Mouse (Mus musculus) heart, embryonic 15.5 days (tissue): ENCODE data around the gene Tex261. TPM values are rescaled to one million over a fixed set of nuclear protein-coding genes. Genes with fewer than 3 reads are reported as not detected.
A peak's percentile ranks its signal among the peaks of the same experiment; 100 is the strongest.

Experiments used
- ATAC-seq: fragments of 200-750 bp; cut with Nextera tagmentation; replicated peaks from 2 replicates; pipeline ENCODE4 v1.8.0; 2017; ENCODE audit warnings: low read depth, moderate TSS enrichment; ENCODE audit not compliant: insufficient number of reproducible peaks, insufficient read depth, low FRiP score
- H3K27ac ChIP-seq: fragments of 300-500 bp; sonication (generic); 2 replicates; pipeline ENCODE4 v1.5.1; 2015; ENCODE audit warnings: mild to moderate bottlenecking, inconsistent platforms
- H3K27me3 ChIP-seq: fragments of 300-500 bp; sonication (generic); 2 replicates; pipeline ENCODE4 v1.6.1; 2015; ENCODE audit warnings: inconsistent platforms
- H3K36me3 ChIP-seq: fragments of 300-500 bp; sonication (generic); 2 replicates; pipeline ENCODE4 v1.6.1; 2015; ENCODE audit warnings: mild to moderate bottlenecking, inconsistent platforms
- H3K4me1 ChIP-seq: fragments of 300-500 bp; sonication (generic); replicated peaks from 2 replicates; pipeline ENCODE4 v1.6.1; 2015; ENCODE audit warnings: inconsistent platforms
- H3K4me2 ChIP-seq: fragments of 300-500 bp; sonication (generic); 2 replicates; pipeline ENCODE4 v1.6.1; 2015; ENCODE audit warnings: inconsistent platforms, mild to moderate bottlenecking, moderate library complexity
- H3K4me3 ChIP-seq: fragments of 300-500 bp; sonication (generic); 2 replicates; pipeline ENCODE4 v1.5.1; 2015; ENCODE audit warnings: mild to moderate bottlenecking, inconsistent platforms
- H3K9ac ChIP-seq: fragments of 300-500 bp; sonication (generic); 2 replicates; pipeline ENCODE4 v1.6.1; 2015; ENCODE audit warnings: mild to moderate bottlenecking, inconsistent platforms
- H3K9me3 ChIP-seq: fragments of 300-500 bp; sonication (generic); replicated peaks from 2 replicates; pipeline ENCODE4 v1.6.1; 2016; ENCODE audit warnings: inconsistent platforms
- WGBS: fragments of 180-500 bp; shearing (Covaris S2); methylation state at CpG from one replicate; pipeline ENCODE4 v1.1.7; 2015; ENCODE audit warnings: mixed read lengths; 5-methylcytosine and 5-hydroxymethylcytosine counted together
- polyA plus RNA-seq: library from polyadenylated mRNA; unstranded; fragments of >200 nt; fragmentation: Nextera tagmentation; extraction: Ambion mirVana; gene quantifications from 2 replicates; pipeline ENCODE4 v1.2.1, GENCODE M21; 2015

Gene Tex261
- 74.6 and 76.4 TPM in 2 replicates for polyA plus RNA-seq

- Histone ChIP-seq H3K4me2 (peak within 1 kb of the TSS; percentile 82), H3K27ac (peak within 1 kb of the TSS; percentile 92), H3K4me3 (peak within 1 kb of the TSS; percentile 98), H3K9me3 (no peaks in the 10 kb centered on the region), H3K36me3 (peaks cover 20% of the 10 kb centered on the region), H3K27me3 (no peaks in the 10 kb centered on the region), H3K4me1 (peaks cover 19% of the 10 kb centered on the region), H3K9ac (peak within 1 kb of the TSS; percentile 96)
- WGBS = under 1% methylated on average over 45 of the region's 45 CpGs
- peak; percentile 93 for ATAC-seq
Measured at GRCm38 (mm10) chr6:83775638-83776293, at the start of gene Tex261. Tex261 (minus strand) TSS chr6:83775813.

GRCm38 (mm10) chr6:83821856-83822255 is 46.2 kb upstream of the Tex261 start:
- Histone ChIP-seq H3K27ac (no peak overlapping the region), H3K9ac (no peak overlapping the region), H3K36me3 (no peaks in the 10 kb centered on the region), H3K4me2 (no peak overlapping the region), H3K27me3 (no peaks in the 10 kb centered on the region), H3K4me3 (no peak overlapping the region), H3K9me3 (no peaks in the 10 kb centered on the region), H3K4me1 (peaks cover 2% of the 10 kb centered on the region; the same call in 1 of the 2 replicates)
- 36% methylated on average over 2 of the region's 2 CpGs for WGBS
- no peak for ATAC-seq

- H3K4me1 ChIP-seq = peaks cover 2% of the 10 kb centered on the region; the same call in 1 of the 2 replicates
- H3K27me3 ChIP-seq = no peaks in the 10 kb centered on the region
- H3K9me3 ChIP-seq = no peaks in the 10 kb centered on the region
- H3K27ac ChIP-seq = no peak overlapping the region
- H3K36me3 ChIP-seq = no peaks in the 10 kb centered on the region
- ATAC-seq = no peak
- H3K4me2 ChIP-seq = no peak overlapping the region
- no peak overlapping the region for H3K9ac ChIP-seq
- H3K4me3 ChIP-seq = no peak overlapping the region
- 63% methylated on average over 2 of the region's 2 CpGs for WGBS
Measured at GRCm38 (mm10) chr6:83820727-83821515, 45.3 kb upstream of the Tex261 start.

- no peak overlapping the region for H3K4me3 ChIP-seq
- no peak for ATAC-seq
- H3K4me1 ChIP-seq = peaks cover 2% of the 10 kb centered on the region; the same call in 1 of the 2 replicates
- H3K27me3 ChIP-seq = no peaks in the 10 kb centered on the region
- H3K4me2 ChIP-seq = no peak overlapping the region
- no peak overlapping the region for H3K27ac ChIP-seq
- H3K9ac ChIP-seq = no peak overlapping the region
- WGBS = 79% methylated on average over 1 of the region's 1 CpGs
- peaks cover 12% of the 10 kb centered on the region; the same call in 1 of the 2 replicates for H3K36me3 ChIP-seq
- no peaks in the 10 kb centered on the region for H3K9me3 ChIP-seq
Measured at GRCm38 (mm10) chr6:83818996-83819395, 43.4 kb upstream of the Tex261 start.

GRCm38 (mm10) chr6:83815801-83816200 is 40.2 kb upstream of the Tex261 start:
- Histone ChIP-seq H3K9me3 (no peaks in the 10 kb centered on the region), H3K4me3 (no peak overlapping the region), H3K4me2 (no peak overlapping the region), H3K9ac (no peak overlapping the region), H3K27ac (no peak overlapping the region), H3K4me1 (no peaks in the 10 kb centered on the region), H3K36me3 (peaks cover 26% of the 10 kb centered on the region; the same call in 1 of the 2 replicates), H3K27me3 (no peaks in the 10 kb centered on the region)
- WGBS = 90% methylated on average over 3 of the region's 3 CpGs
- no peak for ATAC-seq

GRCm38 (mm10) chr6:83802846-83803245 is 27.2 kb upstream of the Tex261 start:
- Histone ChIP-seq H3K4me1 (no peaks in the 10 kb centered on the region), H3K27ac (no peak overlapping the region), H3K36me3 (peaks cover 36% of the 10 kb centered on the region), H3K4me3 (no peak overlapping the region), H3K9me3 (no peaks in the 10 kb centered on the region), H3K9ac (no peak overlapping the region), H3K4me2 (no peak overlapping the region), H3K27me3 (no peaks in the 10 kb centered on the region)
- 93% methylated on average over 3 of the region's 3 CpGs for WGBS
- ATAC-seq = no peak

GRCm38 (mm10) chr6:83802033-83802432 is 26.4 kb upstream of the Tex261 start:
- WGBS = 88% methylated on average over 5 of the region's 5 CpGs
- H3K9ac ChIP-seq = no peak overlapping the region
- no peak overlapping the region for H3K4me3 ChIP-seq
- peaks cover 36% of the 10 kb centered on the region for H3K36me3 ChIP-seq
- H3K9me3 ChIP-seq = no peaks in the 10 kb centered on the region
- ATAC-seq = no peak
- H3K27ac ChIP-seq = no peak overlapping the region
- H3K27me3 ChIP-seq = no peaks in the 10 kb centered on the region
- H3K4me1 ChIP-seq = no peaks in the 10 kb centered on the region
- H3K4me2 ChIP-seq = no peak overlapping the region

- Histone ChIP-seq H3K9ac (no peak overlapping the region), H3K4me3 (no peak overlapping the region), H3K4me1 (peaks cover 8% of the 10 kb centered on the region), H3K27ac (no peak overlapping the region), H3K4me2 (no peak overlapping the region), H3K9me3 (no peaks in the 10 kb centered on the region), H3K36me3 (peaks cover 16% of the 10 kb centered on the region), H3K27me3 (no peaks in the 10 kb centered on the region)
- 57% methylated on average over 3 of the region's 3 CpGs for WGBS
- ATAC-seq = no peak
Measured at GRCm38 (mm10) chr6:83796686-83797085, 21.1 kb upstream of the Tex261 start.

GRCm38 (mm10) chr6:83795492-83795900 is 19.9 kb upstream of the Tex261 start:
- WGBS = 5% methylated on average over 13 of the region's 13 CpGs

GRCm38 (mm10) chr6:83794760-83795296 is 19.2 kb upstream of the Tex261 start, which contains the start of gene Nagk:
Nagk (plus strand) TSS chr6:83794982.
- Histone ChIP-seq H3K4me2 (peak within 1 kb of the TSS; percentile 82), H3K9ac (peak within 1 kb of the TSS; percentile 77), H3K36me3 (no peaks in the 10 kb centered on the region), H3K4me1 (peaks cover 14% of the 10 kb centered on the region), H3K4me3 (peak within 1 kb of the TSS; percentile 63), H3K27me3 (no peaks in the 10 kb centered on the region), H3K9me3 (no peaks in the 10 kb centered on the region), H3K27ac (peak within 1 kb of the TSS; percentile 92)
- ATAC-seq = peak; percentile 92
- WGBS = 0% methylated on average over 43 of the region's 43 CpGs

More at GRCm38 (mm10) chr6:83795492-83795900, 19.9 kb upstream of the Tex261 start:
- peaks cover 14% of the 10 kb centered on the region for H3K4me1 ChIP-seq
- H3K27ac ChIP-seq = peak overlapping the region; percentile 92
- ATAC-seq = peak; percentile 8; the same call in 1 of the 2 replicates
- H3K4me2 ChIP-seq = peak overlapping the region; percentile 82
- peaks cover 6% of the 10 kb centered on the region; the same call in 1 of the 2 replicates for H3K36me3 ChIP-seq
- H3K4me3 ChIP-seq = peak overlapping the region; percentile 63
- no peaks in the 10 kb centered on the region for H3K27me3 ChIP-seq
- H3K9ac ChIP-seq = peak overlapping the region; percentile 77
- H3K9me3 ChIP-seq = no peaks in the 10 kb centered on the region

GRCm38 (mm10) chr6:83791251-83791890 is 15.8 kb upstream of the Tex261 start:
- Histone ChIP-seq H3K27ac (no peak overlapping the region), H3K4me2 (no peak overlapping the region), H3K4me1 (peaks cover 14% of the 10 kb centered on the region), H3K4me3 (no peak overlapping the region), H3K27me3 (no peaks in the 10 kb centered on the region), H3K36me3 (no peaks in the 10 kb centered on the region), H3K9me3 (no peaks in the 10 kb centered on the region), H3K9ac (no peak overlapping the region)
- WGBS = 44% methylated on average over 4 of the region's 4 CpGs
- no peak for ATAC-seq
